Mouse (Mus musculus): ENCODE measurements around the gene 6030408B16Rik.

Gene 6030408B16Rik

GRCm38 (mm10) chr15:101259922-101260321 is 33.1 kb upstream of the 6030408B16Rik start:
- Histone ChIP-seq H3K27me3 (ENCODE audit: control insufficient read depth, insufficient read depth, low read length, poor library complexity, severe bottlenecking) (no peaks in the 10 kb centered on the region), H3K36me3 (ENCODE audit: control insufficient read depth, insufficient read depth, low read length, poor library complexity, severe bottlenecking) (no peaks in the 10 kb centered on the region)
- no peak for DNase-seq (ENCODE audit: low read depth, low spot score)

GRCm38 (mm10) chr15:101260387-101260786 is 32.6 kb upstream of the 6030408B16Rik start:
- Histone ChIP-seq H3K27me3 (ENCODE audit: control insufficient read depth, insufficient read depth, low read length, poor library complexity, severe bottlenecking) (no peaks in the 10 kb centered on the region), H3K36me3 (ENCODE audit: control insufficient read depth, insufficient read depth, low read length, poor library complexity, severe bottlenecking) (no peaks in the 10 kb centered on the region)
- no peak for DNase-seq (ENCODE audit: low read depth, low spot score)

- H3K36me3 ChIP-seq (ENCODE audit: control insufficient read depth, insufficient read depth, low read length, poor library complexity, severe bottlenecking), result no peaks in the 10 kb centered on the region
- H3K27me3 ChIP-seq (ENCODE audit: control insufficient read depth, insufficient read depth, low read length, poor library complexity, severe bottlenecking), result no peaks in the 10 kb centered on the region
- DNase-seq (ENCODE audit: low read depth, low spot score), result no peak
Measured at GRCm38 (mm10) chr15:101260874-101261622, 32.0 kb upstream of the 6030408B16Rik start.

GRCm38 (mm10) chr15:101262502-101262901 is 30.5 kb upstream of the 6030408B16Rik start:
- Histone ChIP-seq H3K27me3 (ENCODE audit: control insufficient read depth, insufficient read depth, low read length, poor library complexity, severe bottlenecking) (no peaks in the 10 kb centered on the region), H3K36me3 (ENCODE audit: control insufficient read depth, insufficient read depth, low read length, poor library complexity, severe bottlenecking) (no peaks in the 10 kb centered on the region)
- peak; percentile 65 for DNase-seq (ENCODE audit: low read depth, low spot score)

GRCm38 (mm10) chr15:101266132-101266963 is 26.7 kb upstream of the 6030408B16Rik start:
- Histone ChIP-seq H3K27me3 (ENCODE audit: control insufficient read depth, insufficient read depth, low read length, poor library complexity, severe bottlenecking) (no peaks in the 10 kb centered on the region), H3K36me3 (ENCODE audit: control insufficient read depth, insufficient read depth, low read length, poor library complexity, severe bottlenecking) (peaks cover 7% of the 10 kb centered on the region)
- peak; percentile 97 for DNase-seq (ENCODE audit: low read depth, low spot score)

- peak; percentile 60 for DNase-seq (ENCODE audit: low read depth, low spot score)
- H3K36me3 ChIP-seq (ENCODE audit: control insufficient read depth, insufficient read depth, low read length, poor library complexity, severe bottlenecking), result peaks cover 7% of the 10 kb centered on the region
- no peaks in the 10 kb centered on the region for H3K27me3 ChIP-seq (ENCODE audit: control insufficient read depth, insufficient read depth, low read length, poor library complexity, severe bottlenecking)
Measured at GRCm38 (mm10) chr15:101267053-101268032, 25.7 kb upstream of the 6030408B16Rik start.

- Histone ChIP-seq H3K36me3 (ENCODE audit: control insufficient read depth, insufficient read depth, low read length, poor library complexity, severe bottlenecking) (peaks cover 16% of the 10 kb centered on the region), H3K27me3 (ENCODE audit: control insufficient read depth, insufficient read depth, low read length, poor library complexity, severe bottlenecking) (no peaks in the 10 kb centered on the region)
- no peak for DNase-seq (ENCODE audit: low read depth, low spot score)
Measured at GRCm38 (mm10) chr15:101270101-101270820, 22.8 kb upstream of the 6030408B16Rik start.

- DNase-seq (ENCODE audit: low read depth, low spot score), result no peak
- peaks cover 16% of the 10 kb centered on the region for H3K36me3 ChIP-seq (ENCODE audit: control insufficient read depth, insufficient read depth, low read length, poor library complexity, severe bottlenecking)
- H3K27me3 ChIP-seq (ENCODE audit: control insufficient read depth, insufficient read depth, low read length, poor library complexity, severe bottlenecking), result no peaks in the 10 kb centered on the region
Measured at GRCm38 (mm10) chr15:101271107-101271506, 21.9 kb upstream of the 6030408B16Rik start.

- peaks cover 16% of the 10 kb centered on the region for H3K36me3 ChIP-seq (ENCODE audit: control insufficient read depth, insufficient read depth, low read length, poor library complexity, severe bottlenecking)
- no peak for DNase-seq (ENCODE audit: low read depth, low spot score)
Measured at GRCm38 (mm10) chr15:101271513-101271912, 21.5 kb upstream of the 6030408B16Rik start.

GRCm38 (mm10) chr15:101274380-101274779 is 18.6 kb upstream of the 6030408B16Rik start:
- peaks cover 16% of the 10 kb centered on the region for H3K36me3 ChIP-seq (ENCODE audit: control insufficient read depth, insufficient read depth, low read length, poor library complexity, severe bottlenecking)
- DNase-seq (ENCODE audit: low read depth, low spot score), result no peak
- H3K27me3 ChIP-seq (ENCODE audit: control insufficient read depth, insufficient read depth, low read length, poor library complexity, severe bottlenecking), result no peaks in the 10 kb centered on the region

More at GRCm38 (mm10) chr15:101271513-101271912, 21.5 kb upstream of the 6030408B16Rik start:
- no peaks in the 10 kb centered on the region for H3K27me3 ChIP-seq (ENCODE audit: control insufficient read depth, insufficient read depth, low read length, poor library complexity, severe bottlenecking)

GRCm38 (mm10) chr15:101277351-101277899 is 15.6 kb upstream of the 6030408B16Rik start:
- no peaks in the 10 kb centered on the region for H3K27me3 ChIP-seq (ENCODE audit: control insufficient read depth, insufficient read depth, low read length, poor library complexity, severe bottlenecking)
- DNase-seq (ENCODE audit: low read depth, low spot score), result no peak
- H3K36me3 ChIP-seq (ENCODE audit: control insufficient read depth, insufficient read depth, low read length, poor library complexity, severe bottlenecking), result peaks cover 9% of the 10 kb centered on the region

- H3K27me3 ChIP-seq (ENCODE audit: control insufficient read depth, insufficient read depth, low read length, poor library complexity, severe bottlenecking), result no peaks in the 10 kb centered on the region
- peaks cover 5% of the 10 kb centered on the region for H3K36me3 ChIP-seq (ENCODE audit: control insufficient read depth, insufficient read depth, low read length, poor library complexity, severe bottlenecking)
- DNase-seq (ENCODE audit: low read depth, low spot score), result no peak
Measured at GRCm38 (mm10) chr15:101278589-101278988, 14.4 kb upstream of the 6030408B16Rik start.

- Histone ChIP-seq H3K36me3 (ENCODE audit: control insufficient read depth, insufficient read depth, low read length, poor library complexity, severe bottlenecking) (no peaks in the 10 kb centered on the region), H3K27me3 (ENCODE audit: control insufficient read depth, insufficient read depth, low read length, poor library complexity, severe bottlenecking) (no peaks in the 10 kb centered on the region)
- no peak for DNase-seq (ENCODE audit: low read depth, low spot score)
Measured at GRCm38 (mm10) chr15:101279430-101279999, 13.5 kb upstream of the 6030408B16Rik start.
